Mouse (Mus musculus) spleen, adult 2 months (tissue): Measurements from ENCODE around the gene Sirt5. TPM values are rescaled to one million over a fixed set of nuclear protein-coding genes. Genes with fewer than 3 reads are reported as not detected.

Experiments
- DNase-seq, 2 experiments: peaks; one replicate each; pipeline versions ENCODE4 v3.0.0 to v3.0.0-alpha.2; 2012 to 2021; ENCODE audit warnings: low spot score in 2 of 2, low read depth in 1 of 2
- H3K27ac ChIP-seq: fragments of 200-500 bp; 2 replicates; pipeline ENCODE4 v1.5.1; 2012; ENCODE audit warnings: low read length, inconsistent platforms; ENCODE audit not compliant: insufficient read depth
- H3K27me3 ChIP-seq: fragments of 200-500 bp; 2 replicates; pipeline ENCODE4 v1.6.1; 2012; ENCODE audit warnings: mild to moderate bottlenecking, moderate library complexity, low read length, inconsistent platforms; ENCODE audit not compliant: control insufficient read depth, insufficient read depth
- H3K36me3 ChIP-seq: fragments of 200-500 bp; 2 replicates; pipeline ENCODE4 v1.6.1; 2012; ENCODE audit warnings: mild to moderate bottlenecking, low read length, inconsistent platforms; ENCODE audit not compliant: control insufficient read depth, insufficient read depth
- H3K4me1 ChIP-seq: fragments of 200-500 bp; 2 replicates; pipeline ENCODE4 v1.6.1; 2011; ENCODE audit warnings: inconsistent platforms; ENCODE audit not compliant: control insufficient read depth, insufficient read depth, insufficient read length
- H3K4me3 ChIP-seq: fragments of 200-500 bp; 2 replicates; pipeline ENCODE4 v1.5.1; 2011; ENCODE audit warnings: mild to moderate bottlenecking, inconsistent platforms; ENCODE audit not compliant: insufficient read depth, insufficient read length; ENCODE audit errors: extremely low read depth
- CTCF ChIP-seq: fragments of 200-500 bp; IDR thresholded peaks from 2 replicates; pipeline ENCODE4 v1.5.1; 2011; ENCODE audit warnings: mild to moderate bottlenecking, inconsistent platforms; ENCODE audit not compliant: insufficient read depth, insufficient read length, insufficient replicate concordance; ENCODE audit errors: extremely low read depth
- POLR2A ChIP-seq: fragments of 200-500 bp; IDR thresholded peaks from 2 replicates; pipeline ENCODE4 v1.6.1; 2011; ENCODE audit warnings: low read depth, low read length, inconsistent platforms
- WGBS: fragments of 180-500 bp; shearing (Covaris S2); methylation state at CpG from one replicate; pipeline ENCODE4 v1.1.7; 2018; 5-methylcytosine and 5-hydroxymethylcytosine counted together
- polyA plus RNA-seq: library from polyadenylated mRNA; depleted of rRNA; stranded (reverse); fragments of >200 nt; gene quantifications from 2 replicates; pipeline ENCODE4 v1.2.3, GENCODE M21; 2012

Gene Sirt5
- polyA plus RNA-seq, 1 experiment = 3.3 TPM

GRCm38 (mm10) chr13:43412311-43412710 is 47.0 kb downstream of the Sirt5 start:
- peaks cover 30% of the 10 kb centered on the region for H3K36me3 ChIP-seq
- no peak overlapping the region for H3K27ac ChIP-seq
- no peaks in the 10 kb centered on the region for H3K4me1 ChIP-seq
- no peaks in the 10 kb centered on the region for H3K27me3 ChIP-seq
- no peak for DNase-seq
- no peak overlapping the region for H3K4me3 ChIP-seq
- WGBS = 93% methylated on average over 7 of the region's 7 CpGs
- TF ChIP-seq POLR2A (no peak), CTCF (no peak)

GRCm38 (mm10) chr13:43413611-43414010 is 48.3 kb downstream of the Sirt5 start:
- WGBS = 93% methylated on average over 2 of the region's 2 CpGs
- peaks cover 36% of the 10 kb centered on the region for H3K36me3 ChIP-seq
- no peak for TF ChIP-seq POLR2A
- TF ChIP-seq CTCF = no peak
- H3K4me3 ChIP-seq = no peak overlapping the region
- no peak for DNase-seq
- H3K27ac ChIP-seq = no peak overlapping the region
- H3K27me3 ChIP-seq = no peaks in the 10 kb centered on the region
- no peaks in the 10 kb centered on the region for H3K4me1 ChIP-seq

DNA sequence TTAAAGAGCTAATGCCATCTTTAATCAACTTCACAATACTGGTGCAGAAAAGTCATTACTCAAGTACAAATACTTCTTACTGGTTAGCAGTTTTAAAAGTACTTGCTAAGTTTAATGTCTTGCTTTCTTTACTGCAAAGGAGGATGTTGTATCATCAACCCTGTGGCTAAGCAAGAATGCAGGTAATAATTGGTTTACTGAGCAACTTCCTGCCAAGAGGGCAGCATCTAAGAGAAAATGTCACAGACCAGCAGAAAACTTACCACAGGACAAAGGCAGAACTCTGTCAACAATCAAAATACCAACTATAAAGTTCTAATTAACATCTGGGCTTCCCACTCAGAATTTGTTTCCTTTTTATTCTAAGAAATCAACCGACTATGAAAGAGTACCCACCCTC is 50.0 kb downstream of the Sirt5 start:
- Histone ChIP-seq H3K36me3 (peaks cover 38% of the 10 kb centered on the region), H3K4me3 (no peak overlapping the region), H3K27ac (no peak overlapping the region), H3K27me3 (no peaks in the 10 kb centered on the region), H3K4me1 (no peaks in the 10 kb centered on the region)
- WGBS = 71% methylated on average over 1 of the region's 1 CpGs
- DNase-seq = no peak
- TF ChIP-seq CTCF = no peak
- TF ChIP-seq POLR2A = no peak

DNA sequence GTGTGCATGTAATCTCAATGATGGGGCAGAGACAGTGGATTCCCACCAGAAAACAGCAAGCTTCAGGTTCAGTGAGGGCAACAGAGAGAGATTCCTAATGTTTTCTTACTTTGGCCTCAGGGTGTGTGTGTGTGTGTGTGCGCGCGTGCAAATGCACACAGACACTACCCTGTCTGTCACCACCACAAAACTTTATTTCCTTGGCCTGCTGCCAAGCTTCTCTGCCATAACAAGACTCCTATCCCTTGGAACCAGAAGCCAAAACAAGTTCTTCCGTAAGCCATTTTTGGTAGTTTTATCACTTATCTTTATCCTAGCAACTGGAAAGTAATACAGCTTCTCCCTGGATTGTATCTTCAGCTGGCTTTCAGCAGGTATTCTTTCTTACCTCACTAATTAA is 63.1 kb downstream of the Sirt5 start:
- Histone ChIP-seq H3K27me3 (no peaks in the 10 kb centered on the region), H3K36me3 (peaks cover 9% of the 10 kb centered on the region; the same call in 1 of the 2 replicates), H3K4me1 (no peaks in the 10 kb centered on the region; the same call in 1 of the 2 replicates), H3K4me3 (no peak overlapping the region), H3K27ac (no peak overlapping the region)
- WGBS = 95% methylated on average over 4 of the region's 4 CpGs
- DNase-seq = no peak
- TF ChIP-seq POLR2A (no peak), CTCF (no peak)

DNA sequence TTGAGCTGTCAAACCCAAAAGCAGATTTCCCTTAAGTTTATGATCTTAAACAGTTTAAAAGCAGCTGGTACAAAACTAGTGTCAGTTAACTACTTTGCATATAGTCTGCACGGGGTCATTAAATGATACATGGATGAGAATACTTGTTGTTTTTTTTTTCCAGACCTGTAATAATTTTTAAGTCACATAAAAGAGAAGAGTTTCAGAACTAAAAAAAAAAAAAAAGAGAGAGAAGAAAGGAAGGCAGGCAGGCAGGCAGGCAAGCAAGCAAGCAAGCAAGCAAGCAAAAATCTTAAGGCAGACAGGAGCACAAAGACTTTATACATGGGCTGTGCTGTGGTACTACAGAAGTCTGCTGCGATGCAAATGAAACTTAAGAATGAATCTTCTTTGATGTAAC is 68.1 kb downstream of the Sirt5 start:
- WGBS = 30% methylated on average over 2 of the region's 2 CpGs
- TF ChIP-seq POLR2A (no peak), CTCF (no peak)
- no peak for DNase-seq
- Histone ChIP-seq H3K27ac (no peak overlapping the region), H3K4me1 (peaks cover 2% of the 10 kb centered on the region; the same call in 1 of the 2 replicates), H3K27me3 (no peaks in the 10 kb centered on the region), H3K4me3 (no peak overlapping the region), H3K36me3 (peaks cover 7% of the 10 kb centered on the region; the same call in 1 of the 2 replicates)

DNA sequence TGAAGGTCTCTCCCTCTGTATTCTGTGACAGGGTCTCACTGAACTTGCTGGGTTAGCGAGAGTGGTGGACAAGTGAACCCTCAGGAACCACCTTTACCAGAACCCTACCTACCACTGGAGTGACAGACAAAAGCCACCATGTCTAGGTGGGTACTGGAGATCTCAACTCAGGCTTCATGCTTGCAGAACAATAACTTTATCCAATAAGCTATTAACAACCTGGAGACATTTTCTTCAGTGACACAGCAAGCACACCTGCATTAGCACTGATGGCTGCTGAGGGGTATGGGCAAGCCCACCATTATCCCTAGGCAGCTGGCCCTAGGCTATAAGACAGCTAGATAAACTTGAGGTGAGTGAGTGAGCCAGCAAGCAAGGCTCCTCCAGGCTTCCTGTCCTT is 75.1 kb downstream of the Sirt5 start:
- WGBS = 88% methylated on average over 1 of the region's 1 CpGs
- Histone ChIP-seq H3K36me3 (no peaks in the 10 kb centered on the region), H3K27me3 (no peaks in the 10 kb centered on the region), H3K4me3 (no peak overlapping the region), H3K4me1 (peaks cover 10% of the 10 kb centered on the region; the same call in 1 of the 2 replicates), H3K27ac (no peak overlapping the region)
- TF ChIP-seq CTCF (no peak), POLR2A (no peak)
- DNase-seq = no peak

GRCm38 (mm10) chr13:43442551-43442950 is 77.3 kb downstream of the Sirt5 start:
- H3K27ac ChIP-seq = no peak overlapping the region
- 39% methylated on average over 1 of the region's 1 CpGs for WGBS

More at GRCm38 (mm10) chr13:43442551-43442950, 77.3 kb downstream of the Sirt5 start:
- Histone ChIP-seq H3K36me3 (no peaks in the 10 kb centered on the region), H3K4me1 (peaks cover 16% of the 10 kb centered on the region; the same call in 1 of the 2 replicates), H3K27me3 (no peaks in the 10 kb centered on the region), H3K4me3 (no peak overlapping the region)
- DNase-seq = no peak
- TF ChIP-seq CTCF (no peak), POLR2A (no peak)
